Mouse (Mus musculus): ENCODE data around the gene Elovl7.

The Elovl7 gene

GRCm38 (mm10) chr13:108214081-108214484 lies at the start of gene Elovl7:
Gene Elovl7 (plus strand): TSS chr13:108214404.
- DNase-seq (ENCODE audit: low read depth, low spot score), result peak; percentile 18

- DNase-seq (ENCODE audit: low read depth, low spot score), result no peak
Observed at GRCm38 (mm10) chr13:108164621-108165020, 49.6 kb upstream of the Elovl7 start.

- DNase-seq (ENCODE audit: low read depth, low spot score), result no peak
Observed at GRCm38 (mm10) chr13:108170002-108170401, 44.2 kb upstream of the Elovl7 start.

GRCm38 (mm10) chr13:108170511-108170910 lies 43.7 kb upstream of the Elovl7 start:
- no peak for DNase-seq (ENCODE audit: low read depth, low spot score)

- DNase-seq (ENCODE audit: low read depth, low spot score), result no peak
Observed at GRCm38 (mm10) chr13:108179618-108180017, 34.6 kb upstream of the Elovl7 start.

GRCm38 (mm10) chr13:108180821-108181220 lies 33.4 kb upstream of the Elovl7 start:
- DNase-seq (ENCODE audit: low read depth, low spot score), result no peak

GRCm38 (mm10) chr13:108184743-108185255 lies 29.4 kb upstream of the Elovl7 start:
- DNase-seq (ENCODE audit: low read depth, low spot score), result no peak

GRCm38 (mm10) chr13:108185530-108185929 lies 28.7 kb upstream of the Elovl7 start:
- no peak for DNase-seq (ENCODE audit: low read depth, low spot score)

- DNase-seq (ENCODE audit: low read depth, low spot score), result no peak
Observed at GRCm38 (mm10) chr13:108187994-108188393, 26.2 kb upstream of the Elovl7 start.

GRCm38 (mm10) chr13:108191074-108191720 lies 23.0 kb upstream of the Elovl7 start:
- peak; percentile 18 for DNase-seq (ENCODE audit: low read depth, low spot score)

GRCm38 (mm10) chr13:108195474-108195873 lies 18.7 kb upstream of the Elovl7 start:
- no peak for DNase-seq (ENCODE audit: low read depth, low spot score)

GRCm38 (mm10) chr13:108204857-108205256 lies 9.3 kb upstream of the Elovl7 start:
- DNase-seq (ENCODE audit: low read depth, low spot score), result no peak

GRCm38 (mm10) chr13:108207447-108207846 lies 6.8 kb upstream of the Elovl7 start:
- DNase-seq (ENCODE audit: low read depth, low spot score), result no peak

- DNase-seq (ENCODE audit: low read depth, low spot score), result no peak
Observed at GRCm38 (mm10) chr13:108208090-108208489, 6.1 kb upstream of the Elovl7 start.

- no peak for DNase-seq (ENCODE audit: low read depth, low spot score)
Observed at GRCm38 (mm10) chr13:108210960-108211359, 3.2 kb upstream of the Elovl7 start.

- DNase-seq (ENCODE audit: low read depth, low spot score), result no peak
Observed at GRCm38 (mm10) chr13:108212397-108213018, 1.7 kb upstream of the Elovl7 start.

GRCm38 (mm10) chr13:108214485-108215107 lies 392 bp downstream of the Elovl7 start:
- DNase-seq (ENCODE audit: low read depth, low spot score), result no peak

GRCm38 (mm10) chr13:108215231-108215780 lies 1.1 kb downstream of the Elovl7 start:
- no peak for DNase-seq (ENCODE audit: low read depth, low spot score)

GRCm38 (mm10) chr13:108219773-108220172 lies 5.6 kb downstream of the Elovl7 start:
- DNase-seq (ENCODE audit: low read depth, low spot score), result no peak

- DNase-seq (ENCODE audit: low read depth, low spot score), result no peak
Observed at GRCm38 (mm10) chr13:108229191-108229590, 15.0 kb downstream of the Elovl7 start.

- DNase-seq (ENCODE audit: low read depth, low spot score), result no peak
Observed at GRCm38 (mm10) chr13:108229634-108230330, 15.6 kb downstream of the Elovl7 start.

GRCm38 (mm10) chr13:108240012-108240411 lies 25.8 kb downstream of the Elovl7 start:
- DNase-seq (ENCODE audit: low read depth, low spot score), result no peak

Data from brain, embryonic 18.5 days (tissue).